Comparison of ENCODE assay signal across 18 mouse cellular contexts in genomic region chr2:163375468-163375867, GRCm38 (mm10). TPM values are rescaled to one million over a fixed set of nuclear protein-coding genes. Genes with fewer than 3 reads are reported as not detected.
DNase-seq lines count a peak whose midpoint lies in the region; ATAC-seq and TF ChIP-seq lines count a peak whose summit lies in the region.
"Had no signal": no experiment of that assay in that cellular context is flagged by ENCODE, and none has a peak within 500 bp of the region (broad histone marks: within the 10 kb centered on the region; RNA-seq: fewer than 3 reads in every experiment).

No protein-coding gene starts in this region.

- no peak overlapping the region for H3K4me2 ChIP-seq in heart, embryonic 16.5 days (ENCODE audit: low read depth, low read length)
- H3K4me2 ChIP-seq in hindbrain, embryonic 13.5 days = peak overlapping the region; percentile 26
- H3K4me2 ChIP-seq: forebrain, embryonic 13.5 days; lung, embryonic 15.5 days had no signal

- H3K9ac ChIP-seq in heart, embryonic 16.5 days (ENCODE audit: low read length) = peak overlapping the region; percentile 49; the same call in 1 of the 2 replicates
- H3K9ac ChIP-seq in hindbrain, embryonic 13.5 days = no peak overlapping the region
- H3K9ac ChIP-seq: forebrain, embryonic 13.5 days; lung, embryonic 15.5 days had no signal

- ATAC-seq in heart, embryonic 16.5 days (replicated peaks; ENCODE audit: extremely low read depth, insufficient read depth, low FRiP score) = no peak
- no peak for ATAC-seq in hindbrain, embryonic 13.5 days (ENCODE audit: low FRiP score)
- ATAC-seq: forebrain, embryonic 13.5 days had no signal

- TF ChIP-seq CTCF in testis, adult 2 months (IDR thresholded peaks at IDR 0.05; ENCODE audit: control insufficient read depth, insufficient read depth, insufficient replicate concordance, low read depth, low read length) = no peak

- no peak overlapping the region for H3K4me3 ChIP-seq in heart, embryonic 16.5 days (ENCODE audit: low read length)
- peak overlapping the region; percentile 45 for H3K4me3 ChIP-seq in testis, adult 2 months (ENCODE audit: control insufficient read depth, low read depth, low read length)
- H3K4me3 ChIP-seq in hindbrain, embryonic 13.5 days = no peak overlapping the region
- H3K4me3 ChIP-seq: forebrain, embryonic 13.5 days; lung, embryonic 15.5 days had no signal

- H3K9me3 ChIP-seq in heart, embryonic 16.5 days (replicated peaks; ENCODE audit: control insufficient read depth, low read length) = 0 out of 2 replicates have a peak, but pooled peaks cover 2% of the 10 kb centered on the region
- no peaks in the 10 kb centered on the region for H3K9me3 ChIP-seq in hindbrain, embryonic 13.5 days
- H3K9me3 ChIP-seq: lung, embryonic 15.5 days had no signal

- H3K4me1 ChIP-seq in heart, embryonic 16.5 days (ENCODE audit: control insufficient read depth, insufficient read depth, low read length) = peaks cover 60% of the 10 kb centered on the region
- peaks cover 13% of the 10 kb centered on the region for H3K4me1 ChIP-seq in testis, adult 2 months (ENCODE audit: control insufficient read depth, insufficient read depth, low read length)
- no peaks in the 10 kb centered on the region for H3K4me1 ChIP-seq in hindbrain, embryonic 13.5 days (replicated peaks)
- H3K4me1 ChIP-seq: forebrain, embryonic 13.5 days; lung, embryonic 15.5 days; megakaryocyte, embryonic 14.5 days had no signal

- H3K36me3 ChIP-seq in heart, embryonic 16.5 days (ENCODE audit: control insufficient read depth, insufficient read depth) = peaks cover 18% of the 10 kb centered on the region
- no peaks in the 10 kb centered on the region for H3K36me3 ChIP-seq in testis, adult 2 months (ENCODE audit: control insufficient read depth, insufficient read depth, low read length)
- H3K36me3 ChIP-seq in hindbrain, embryonic 13.5 days = no peaks in the 10 kb centered on the region
- H3K36me3 ChIP-seq: lung, embryonic 15.5 days had no signal

- DNase-seq in heart, postnatal 4 days = no peak
- no peak for DNase-seq in testis, postnatal 14 days (ENCODE audit: low spot score)
- DNase-seq in retina, embryonic 14.5 days (ENCODE audit: low spot score) = no peak
- DNase-seq in cerebellum, postnatal 10 days = no peak
- DNase-seq: cerebellum, adult 18-20 months; gastrocnemius, postnatal 36 days; kidney, postnatal 10 days; layer of hippocampus, postnatal 36 days; liver; right cerebral cortex, postnatal 14 days; thymus, postnatal 4 days had no signal

- no peak for TF ChIP-seq POLR2A in testis, adult 2 months (IDR thresholded peaks at IDR 0.05; ENCODE audit: control insufficient read depth, low read depth, low read length)

- 51% methylated on average over 35 of the region's 35 CpGs for WGBS in heart, embryonic 16.5 days
- WGBS in hindbrain, embryonic 13.5 days = 32% methylated on average over 35 of the region's 35 CpGs

- H3K27me3 ChIP-seq in heart, embryonic 16.5 days (ENCODE audit: control insufficient read depth, insufficient read depth, low read length) = peaks cover 10% of the 10 kb centered on the region
- no peaks in the 10 kb centered on the region for H3K27me3 ChIP-seq in testis, adult 2 months (ENCODE audit: control insufficient read depth, insufficient read depth, low read length)
- H3K27me3 ChIP-seq in hindbrain, embryonic 13.5 days = peaks cover 52% of the 10 kb centered on the region

- no peak overlapping the region for H3K27ac ChIP-seq in heart, embryonic 16.5 days (ENCODE audit: low read length)
- no peak overlapping the region for H3K27ac ChIP-seq in testis, adult 2 months (ENCODE audit: control insufficient read depth, insufficient read depth, low read depth, low read length)
- no peak overlapping the region for H3K27ac ChIP-seq in hindbrain, embryonic 13.5 days
- H3K27ac ChIP-seq: forebrain, embryonic 13.5 days; lung, embryonic 15.5 days had no signal

RNA-seq across cellular contexts. Expression of gene Jph2, which starts 22.3 kb away (rescaled TPM):
- 38.5 and 43.2 TPM in 2 replicates for polyA plus RNA-seq in heart, embryonic 16.5 days (2015; fragmentation: Nextera tagmentation; extraction: Ambion mirVana)
- 100 to 1,000 TPM; 366 to 416 TPM for total RNA-seq in heart, postnatal 4 days (2021)
- polyA plus RNA-seq in testis, adult 2 months (2012; rRNA removed) = 2.3 and 3.6 TPM in 2 replicates
- 0.38 and 0.49 TPM in 2 replicates for polyA plus RNA-seq in hindbrain, embryonic 13.5 days (2015; fragmentation: Nextera tagmentation; extraction: Ambion mirVana)
- total RNA-seq: CH12.LX had no signal

RNA-seq across cellular contexts. Expression of gene Oser1, which starts 49.0 kb away (rescaled TPM):
- polyA plus RNA-seq in heart, embryonic 16.5 days (2015; fragmentation: Nextera tagmentation; extraction: Ambion mirVana) = 57.1 and 63.8 TPM in 2 replicates
- 10 to 100 TPM; 21.6 to 24.2 TPM for total RNA-seq in heart, postnatal 4 days (2021)
- polyA plus RNA-seq in testis, adult 2 months (2012; rRNA removed) = 209 and 304 TPM in 2 replicates
- 75.0 and 76.2 TPM in 2 replicates for polyA plus RNA-seq in hindbrain, embryonic 13.5 days (2015; fragmentation: Nextera tagmentation; extraction: Ambion mirVana)
